Mouse (Mus musculus): ENCODE measurements around the gene Clybl. TPM values are rescaled to one million over a fixed set of nuclear protein-coding genes. Genes with fewer than 3 reads are reported as not detected.

The Clybl gene
- polyA plus RNA-seq, 1 experiment from 2014 or later, result 29.1 TPM

- 13% methylated on average over 7 of the region's 7 CpGs for WGBS
- ATAC-seq (replicated peaks; ENCODE audit: insufficient number of reproducible peaks, low FRiP score, low TSS enrichment, low read depth) (no peak), DNase-seq (ENCODE audit: low spot score) (no peak)
- H3K9ac ChIP-seq (replicated peaks; ENCODE audit: low read length), result no peak overlapping the region
- no peak overlapping the region for H3K27ac ChIP-seq (replicated peaks; ENCODE audit: low read depth, low read length)
- no peaks in the 10 kb centered on the region for H3K36me3 ChIP-seq (replicated peaks; ENCODE audit: control insufficient read depth, insufficient read depth, low read depth, low read length)
- no peak overlapping the region for H3K4me2 ChIP-seq (ENCODE audit: low read depth, low read length)
- no peak overlapping the region for H3K4me3 ChIP-seq (ENCODE audit: low read depth, low read length)
- peaks cover 2% of the 10 kb centered on the region; the same call in 1 of the 2 replicates for H3K4me1 ChIP-seq (ENCODE audit: control insufficient read depth, insufficient read depth, low read length)
- no peaks in the 10 kb centered on the region for H3K9me3 ChIP-seq (replicated peaks; ENCODE audit: control insufficient read depth, low read length)
- H3K27me3 ChIP-seq (ENCODE audit: control insufficient read depth, insufficient read depth, low read length), result peaks cover 24% of the 10 kb centered on the region
These were observed 44.1 kb downstream of the Clybl start for GRCm38 (mm10) chr14:122225479-122226132.

GRCm38 (mm10) chr14:122226133-122226515 is 44.6 kb downstream of the Clybl start:
- no peak overlapping the region for H3K27ac ChIP-seq (replicated peaks; ENCODE audit: low read depth, low read length)
- peaks cover 25% of the 10 kb centered on the region for H3K27me3 ChIP-seq (ENCODE audit: control insufficient read depth, insufficient read depth, low read length)
- H3K4me2 ChIP-seq (ENCODE audit: low read depth, low read length), result no peak overlapping the region
- H3K36me3 ChIP-seq (replicated peaks; ENCODE audit: control insufficient read depth, insufficient read depth, low read depth, low read length), result no peaks in the 10 kb centered on the region
- H3K9ac ChIP-seq (replicated peaks; ENCODE audit: low read length), result no peak overlapping the region
- ATAC-seq (replicated peaks; ENCODE audit: insufficient number of reproducible peaks, low FRiP score, low TSS enrichment, low read depth) (no peak), DNase-seq (ENCODE audit: low spot score) (no peak)
- H3K4me3 ChIP-seq (ENCODE audit: low read depth, low read length), result no peak overlapping the region
- no peaks in the 10 kb centered on the region for H3K9me3 ChIP-seq (replicated peaks; ENCODE audit: control insufficient read depth, low read length)
- peaks cover 2% of the 10 kb centered on the region; the same call in 1 of the 2 replicates for H3K4me1 ChIP-seq (ENCODE audit: control insufficient read depth, insufficient read depth, low read length)
- 48% methylated on average over 2 of the region's 2 CpGs for WGBS

- Histone ChIP-seq H3K9ac (replicated peaks; ENCODE audit: low read length) (no peak overlapping the region), H3K4me1 (ENCODE audit: control insufficient read depth, insufficient read depth, low read length) (peaks cover 2% of the 10 kb centered on the region; the same call in 1 of the 2 replicates), H3K4me3 (ENCODE audit: low read depth, low read length) (no peak overlapping the region), H3K36me3 (replicated peaks; ENCODE audit: control insufficient read depth, insufficient read depth, low read depth, low read length) (no peaks in the 10 kb centered on the region), H3K4me2 (ENCODE audit: low read depth, low read length) (peak overlapping the region; percentile 13), H3K27me3 (ENCODE audit: control insufficient read depth, insufficient read depth, low read length) (peaks cover 25% of the 10 kb centered on the region), H3K27ac (replicated peaks; ENCODE audit: low read depth, low read length) (no peak overlapping the region), H3K9me3 (replicated peaks; ENCODE audit: control insufficient read depth, low read length) (no peaks in the 10 kb centered on the region)
- WGBS, result 43% methylated on average over 22 of the region's 22 CpGs
- DNase-seq (ENCODE audit: low spot score), result no peak
- ATAC-seq (replicated peaks; ENCODE audit: insufficient number of reproducible peaks, low FRiP score, low TSS enrichment, low read depth), result no peak
These were observed 45.4 kb downstream of the Clybl start for GRCm38 (mm10) chr14:122226666-122227453.

- peak overlapping the region; percentile 13 for H3K4me2 ChIP-seq (ENCODE audit: low read depth, low read length)
These were observed 46.0 kb downstream of the Clybl start for GRCm38 (mm10) chr14:122227454-122227951.

GRCm38 (mm10) chr14:122228816-122229551 is 47.5 kb downstream of the Clybl start:
- Histone ChIP-seq H3K9me3 (replicated peaks; ENCODE audit: control insufficient read depth, low read length) (no peaks in the 10 kb centered on the region), H3K4me3 (ENCODE audit: low read depth, low read length) (no peak overlapping the region), H3K27me3 (ENCODE audit: control insufficient read depth, insufficient read depth, low read length) (peaks cover 25% of the 10 kb centered on the region), H3K9ac (replicated peaks; ENCODE audit: low read length) (no peak overlapping the region), H3K4me1 (ENCODE audit: control insufficient read depth, insufficient read depth, low read length) (peaks cover 2% of the 10 kb centered on the region; the same call in 1 of the 2 replicates), H3K4me2 (ENCODE audit: low read depth, low read length) (no peak overlapping the region), H3K36me3 (replicated peaks; ENCODE audit: control insufficient read depth, insufficient read depth, low read depth, low read length) (no peaks in the 10 kb centered on the region), H3K27ac (replicated peaks; ENCODE audit: low read depth, low read length) (no peak overlapping the region)
- ATAC-seq (replicated peaks; ENCODE audit: insufficient number of reproducible peaks, low FRiP score, low TSS enrichment, low read depth) (no peak), DNase-seq (ENCODE audit: low spot score) (peak; percentile 53)
- WGBS, result 11% methylated on average over 23 of the region's 23 CpGs

More at GRCm38 (mm10) chr14:122227454-122227951, 46.0 kb downstream of the Clybl start:
- H3K36me3 ChIP-seq (replicated peaks; ENCODE audit: control insufficient read depth, insufficient read depth, low read depth, low read length), result no peaks in the 10 kb centered on the region
- no peak overlapping the region for H3K9ac ChIP-seq (replicated peaks; ENCODE audit: low read length)
- H3K4me3 ChIP-seq (ENCODE audit: low read depth, low read length), result no peak overlapping the region
- peaks cover 25% of the 10 kb centered on the region for H3K27me3 ChIP-seq (ENCODE audit: control insufficient read depth, insufficient read depth, low read length)
- H3K9me3 ChIP-seq (replicated peaks; ENCODE audit: control insufficient read depth, low read length), result no peaks in the 10 kb centered on the region
- ATAC-seq (replicated peaks; ENCODE audit: insufficient number of reproducible peaks, low FRiP score, low TSS enrichment, low read depth) (no peak), DNase-seq (ENCODE audit: low spot score) (no peak)
- H3K27ac ChIP-seq (replicated peaks; ENCODE audit: low read depth, low read length), result no peak overlapping the region
- peaks cover 2% of the 10 kb centered on the region; the same call in 1 of the 2 replicates for H3K4me1 ChIP-seq (ENCODE audit: control insufficient read depth, insufficient read depth, low read length)
- 20% methylated on average over 14 of the region's 14 CpGs for WGBS

- no peaks in the 10 kb centered on the region for H3K9me3 ChIP-seq (replicated peaks; ENCODE audit: control insufficient read depth, low read length)
- H3K27me3 ChIP-seq (ENCODE audit: control insufficient read depth, insufficient read depth, low read length), result peaks cover 25% of the 10 kb centered on the region
- ATAC-seq (replicated peaks; ENCODE audit: insufficient number of reproducible peaks, low FRiP score, low TSS enrichment, low read depth), result no peak
- WGBS, result 75% methylated on average over 5 of the region's 5 CpGs
- no peak for DNase-seq (ENCODE audit: low spot score)
- H3K4me3 ChIP-seq (ENCODE audit: low read depth, low read length), result no peak overlapping the region
- peaks cover 2% of the 10 kb centered on the region; the same call in 1 of the 2 replicates for H3K4me1 ChIP-seq (ENCODE audit: control insufficient read depth, insufficient read depth, low read length)
- H3K36me3 ChIP-seq (replicated peaks; ENCODE audit: control insufficient read depth, insufficient read depth, low read depth, low read length), result no peaks in the 10 kb centered on the region
- H3K9ac ChIP-seq (replicated peaks; ENCODE audit: low read length), result no peak overlapping the region
- H3K27ac ChIP-seq (replicated peaks; ENCODE audit: low read depth, low read length), result no peak overlapping the region
- H3K4me2 ChIP-seq (ENCODE audit: low read depth, low read length), result no peak overlapping the region
These were observed 48.5 kb downstream of the Clybl start for GRCm38 (mm10) chr14:122229988-122230387.

GRCm38 (mm10) chr14:122230621-122231025 is 49.1 kb downstream of the Clybl start:
- Histone ChIP-seq H3K4me2 (ENCODE audit: low read depth, low read length) (no peak overlapping the region), H3K36me3 (replicated peaks; ENCODE audit: control insufficient read depth, insufficient read depth, low read depth, low read length) (no peaks in the 10 kb centered on the region), H3K27ac (replicated peaks; ENCODE audit: low read depth, low read length) (no peak overlapping the region), H3K9ac (replicated peaks; ENCODE audit: low read length) (no peak overlapping the region), H3K4me3 (ENCODE audit: low read depth, low read length) (no peak overlapping the region), H3K4me1 (ENCODE audit: control insufficient read depth, insufficient read depth, low read length) (peaks cover 2% of the 10 kb centered on the region; the same call in 1 of the 2 replicates), H3K27me3 (ENCODE audit: control insufficient read depth, insufficient read depth, low read length) (peaks cover 21% of the 10 kb centered on the region), H3K9me3 (replicated peaks; ENCODE audit: control insufficient read depth, low read length) (no peaks in the 10 kb centered on the region)
- DNase-seq (ENCODE audit: low spot score) (no peak), ATAC-seq (replicated peaks; ENCODE audit: insufficient number of reproducible peaks, low FRiP score, low TSS enrichment, low read depth) (no peak)
- WGBS, result 35% methylated on average over 14 of the region's 14 CpGs

Data from embryonic facial prominence, embryonic 11.5 days (tissue).